Mouse (Mus musculus) ES-E14 (cell line): ENCODE data around the gene Tlr6. TPM values are rescaled to one million over a fixed set of nuclear protein-coding genes. Genes with fewer than 3 reads are reported as not detected.

Experiments used
- DNase-seq: peaks from one replicate; pipeline ENCODE4 v3.0.0-alpha.2; 2013; ENCODE audit warnings: low read depth, low spot score
- H3K27ac ChIP-seq: 2 replicates; pipeline ENCODE4 v1.5.1; 2012; ENCODE audit warnings: low read depth, mild to moderate bottlenecking, low read length, moderate library complexity, mixed read lengths; ENCODE audit not compliant: poor library complexity, insufficient read depth, severe bottlenecking
- H3K36me3 ChIP-seq: 2 replicates; pipeline ENCODE4 v1.6.1; 2012; ENCODE audit warnings: mild to moderate bottlenecking, low read length, moderate library complexity, mixed read lengths; ENCODE audit not compliant: control insufficient read depth, poor library complexity, insufficient read depth, severe bottlenecking
- H3K4me1 ChIP-seq, 2 experiments: fragments of 150-350 bp in 1 of 2; sonication (generic) in 1 of 2; 2 replicates each; pipeline ENCODE4 v1.6.1; 2012; ENCODE audit warnings: low read length in 2 of 2, mild to moderate bottlenecking in 1 of 2, mixed read lengths in 1 of 2; ENCODE audit not compliant: control insufficient read depth in 2 of 2, insufficient read depth in 2 of 2, poor library complexity in 1 of 2
- H3K4me3 ChIP-seq, 2 experiments: fragments of 150-350 bp in 1 of 2; sonication (generic) in 1 of 2; 2 replicates each; pipeline ENCODE4 v1.5.1; 2012; ENCODE audit warnings: low read length in 2 of 2, low read depth in 1 of 2, mild to moderate bottlenecking in 1 of 2, mixed read lengths in 1 of 2; ENCODE audit not compliant: insufficient read depth in 1 of 2, poor library complexity in 1 of 2, severe bottlenecking in 1 of 2
- H3K9ac ChIP-seq: 2 replicates; pipeline ENCODE4 v1.6.1; 2012; ENCODE audit warnings: low read depth, mild to moderate bottlenecking, low read length, mixed read lengths; ENCODE audit not compliant: poor library complexity, insufficient read depth, severe bottlenecking
- H3K9me3 ChIP-seq: fragments of 150-350 bp; sonication (generic); 2 replicates; pipeline ENCODE4 v1.6.1; 2012; ENCODE audit warnings: low read depth, mild to moderate bottlenecking, low read length; ENCODE audit not compliant: control insufficient read depth, insufficient read depth
- CHD2 ChIP-seq: IDR thresholded peaks from 2 replicates; pipeline ENCODE4 v1.6.1; 2014; ENCODE audit warnings: mild to moderate bottlenecking, low read depth, low read length, inconsistent platforms
- ZNF384 ChIP-seq: IDR thresholded peaks from 2 replicates; pipeline ENCODE4 v1.6.1; 2012; ENCODE audit warnings: low read depth, low read length, inconsistent platforms
- in situ Hi-C, 2 experiments: fragments of 600-800 bp; cut with MboI; formaldehyde crosslinking; loops; one replicate each; pipeline ENCODE4 v1.15.1; 2025; ENCODE audit warnings: low sequenced_read_pairs in 2 of 2, inconsistent platforms in 1 of 2; ENCODE audit not compliant: unreplicated experiment in 2 of 2
- total RNA-seq: library from RNA; depleted of rRNA; stranded (reverse); fragments of 300-350 nt; gene quantifications from 2 replicates; pipeline ENCODE4 v1.2.3, GENCODE M21; 2012; rRNA removed

The Tlr6 gene
- total RNA-seq, 1 experiment: 0.13 TPM

GRCm38 (mm10) chr5:64907906-64908305 lies 52.0 kb downstream of the Tlr6 start:
- H3K9me3 ChIP-seq: peaks cover 10% of the 10 kb centered on the region; the same call in 1 of the 2 replicates
- no peak for DNase-seq
- H3K4me1 ChIP-seq: no peaks in the 10 kb centered on the region
- no peak overlapping the region for H3K27ac ChIP-seq
- in situ Hi-C loops: no loop called here
- H3K4me3 ChIP-seq: no peak overlapping the region
- TF ChIP-seq CHD2 (no peak), ZNF384 (no peak)
- H3K9ac ChIP-seq: no peak overlapping the region
- H3K36me3 ChIP-seq: no peaks in the 10 kb centered on the region

DNA sequence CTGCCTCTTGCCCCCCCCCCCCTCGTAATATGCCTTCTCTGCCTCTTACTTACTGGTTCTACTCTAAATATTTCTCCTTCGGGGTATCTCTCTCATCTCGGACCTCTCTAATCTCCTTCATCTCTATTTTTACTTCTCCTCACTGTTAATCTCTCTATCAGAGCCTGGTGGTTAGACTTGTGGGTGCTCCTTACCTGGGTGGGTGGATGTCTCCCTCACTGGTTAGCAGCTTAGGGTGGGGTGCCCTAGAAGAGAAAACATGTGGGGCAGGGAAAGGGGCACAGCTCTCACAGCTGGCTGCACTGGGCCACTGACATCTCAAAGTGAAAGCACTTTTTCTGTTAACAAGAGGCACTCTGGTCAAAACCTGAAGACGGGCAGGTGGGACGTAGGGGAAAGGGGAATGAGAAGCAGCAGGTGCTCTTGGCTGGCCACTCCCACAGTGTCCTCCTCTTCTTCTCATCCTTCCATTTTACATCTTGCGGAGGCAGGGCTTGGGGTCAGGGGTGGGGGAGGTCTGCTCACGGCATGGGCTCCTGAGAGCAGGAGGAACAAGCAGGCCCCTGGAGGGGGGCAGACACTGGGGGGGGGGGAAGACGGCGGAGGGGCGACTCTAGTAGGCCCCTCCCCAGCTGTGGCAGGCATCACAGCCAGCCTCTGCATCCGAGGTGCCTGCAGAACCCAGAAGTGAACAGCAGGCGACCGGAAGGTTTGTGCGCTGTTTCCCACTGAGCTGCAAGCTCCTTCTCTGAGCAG lies 54.2 kb downstream of the Tlr6 start:
- no peak for DNase-seq
- in situ Hi-C loops: no loop called here

More for the DNA sequence above, 54.2 kb downstream of the Tlr6 start:
- no peaks in the 10 kb centered on the region for H3K36me3 ChIP-seq
- H3K9ac ChIP-seq: no peak overlapping the region
- no peak overlapping the region for H3K27ac ChIP-seq
- peaks cover 13% of the 10 kb centered on the region for H3K9me3 ChIP-seq
- no peak overlapping the region for H3K4me3 ChIP-seq
- H3K4me1 ChIP-seq: no peaks in the 10 kb centered on the region
- no peak for TF ChIP-seq CHD2

Other genes with a start within 250 kb of the Tlr6 start
- 22.9 and 31.8 TPM in 2 replicates for gene Klf3, start 156.7 kb downstream of the Tlr6 start, total RNA-seq
- not detected in 2 replicates for gene Tlr1, start 26.5 kb downstream of the Tlr6 start, total RNA-seq
- 3.5 and 6.5 TPM in 2 replicates for gene Fam114a1, start 10.0 kb upstream of the Tlr6 start, total RNA-seq
- gene Tmem156, start 132.0 kb upstream of the Tlr6 start, total RNA-seq: 0.40 TPM in 1 of 2 replicates, not detected in the other
- gene Klhl5, start 147.4 kb upstream of the Tlr6 start, total RNA-seq: 5.0 and 5.2 TPM in 2 replicates
- 5.3 and 5.7 TPM in 2 replicates for gene Wdr19, start 239.6 kb upstream of the Tlr6 start, total RNA-seq